Mouse (Mus musculus) stomach, postnatal 0 days (tissue): ENCODE measurements around the gene Vcp. TPM values are rescaled to one million over a fixed set of nuclear protein-coding genes. Genes with fewer than 3 reads are reported as not detected.

Source experiments
- ATAC-seq: fragments of 200-750 bp; cut with Nextera tagmentation; 2 replicates; pipeline ENCODE4 v1.8.0; 2017; ENCODE audit not compliant: low FRiP score, low TSS enrichment
- DNase-seq: peaks from one replicate; pipeline ENCODE4 v3.0.0-alpha.2; 2016; ENCODE audit warnings: low spot score
- H3K27ac ChIP-seq: fragments of 300-500 bp; sonication (generic); replicated peaks from 2 replicates; pipeline ENCODE4 v1.5.1; 2014; ENCODE audit warnings: mild to moderate bottlenecking, control low read depth
- H3K27me3 ChIP-seq: fragments of 300-500 bp; sonication (generic); 2 replicates; pipeline ENCODE4 v1.6.1; 2014; ENCODE audit warnings: low read length; ENCODE audit not compliant: control insufficient read depth, insufficient read depth
- H3K36me3 ChIP-seq: fragments of 300-500 bp; sonication (generic); 2 replicates; pipeline ENCODE4 v1.6.1; 2014; ENCODE audit warnings: low read length, mixed read lengths; ENCODE audit not compliant: control insufficient read depth, insufficient read depth
- H3K4me1 ChIP-seq: fragments of 300-500 bp; sonication (generic); replicated peaks from 2 replicates; pipeline ENCODE4 v1.6.1; 2014; ENCODE audit warnings: antibody characterized with exemption; ENCODE audit not compliant: control insufficient read depth, insufficient read depth
- H3K4me2 ChIP-seq: fragments of 300-500 bp; sonication (generic); replicated peaks from 2 replicates; pipeline ENCODE4 v1.6.1; 2014; ENCODE audit warnings: low read depth, mild to moderate bottlenecking, control low read depth, moderate library complexity
- H3K4me3 ChIP-seq: fragments of 300-500 bp; sonication (generic); 2 replicates; pipeline ENCODE4 v1.5.1; 2014; ENCODE audit warnings: low read depth, low read length, control low read depth
- H3K9ac ChIP-seq: fragments of 300-500 bp; sonication (generic); 2 replicates; pipeline ENCODE4 v1.6.1; 2014; ENCODE audit warnings: mild to moderate bottlenecking, low read length, control low read depth, mixed read lengths
- H3K9me3 ChIP-seq: fragments of 300-500 bp; sonication (generic); 2 replicates; pipeline ENCODE4 v1.6.1; 2016; ENCODE audit warnings: low read length; ENCODE audit not compliant: control insufficient read depth
- CTCF ChIP-seq: IDR thresholded peaks from 2 replicates; pipeline ENCODE4 v1.5.1; 2016; ENCODE audit warnings: antibody characterized with exemption, low read depth, mild to moderate bottlenecking, moderate library complexity
- EP300 ChIP-seq: optimal IDR thresholded peaks from 2 replicates; pipeline ENCODE3; 2016; ENCODE audit warnings: antibody characterized with exemption
- WGBS: fragments of 180-500 bp; shearing (Covaris S2); extraction: QIAGEN DNeasy Blood & Tissue Kit; methylation state at CpG from one replicate; pipeline ENCODE4 v1.1.7; 2014; 5-methylcytosine and 5-hydroxymethylcytosine counted together
- polyA plus RNA-seq: library from polyadenylated mRNA; unstranded; fragments of >200 nt; fragmentation: Nextera tagmentation; extraction: Ambion mirVana; gene quantifications from 2 replicates; pipeline ENCODE4 v1.2.1, GENCODE M21; 2015

Gene Vcp
- polyA plus RNA-seq, 1 experiment from 2014 or later = 282 TPM

DNA sequence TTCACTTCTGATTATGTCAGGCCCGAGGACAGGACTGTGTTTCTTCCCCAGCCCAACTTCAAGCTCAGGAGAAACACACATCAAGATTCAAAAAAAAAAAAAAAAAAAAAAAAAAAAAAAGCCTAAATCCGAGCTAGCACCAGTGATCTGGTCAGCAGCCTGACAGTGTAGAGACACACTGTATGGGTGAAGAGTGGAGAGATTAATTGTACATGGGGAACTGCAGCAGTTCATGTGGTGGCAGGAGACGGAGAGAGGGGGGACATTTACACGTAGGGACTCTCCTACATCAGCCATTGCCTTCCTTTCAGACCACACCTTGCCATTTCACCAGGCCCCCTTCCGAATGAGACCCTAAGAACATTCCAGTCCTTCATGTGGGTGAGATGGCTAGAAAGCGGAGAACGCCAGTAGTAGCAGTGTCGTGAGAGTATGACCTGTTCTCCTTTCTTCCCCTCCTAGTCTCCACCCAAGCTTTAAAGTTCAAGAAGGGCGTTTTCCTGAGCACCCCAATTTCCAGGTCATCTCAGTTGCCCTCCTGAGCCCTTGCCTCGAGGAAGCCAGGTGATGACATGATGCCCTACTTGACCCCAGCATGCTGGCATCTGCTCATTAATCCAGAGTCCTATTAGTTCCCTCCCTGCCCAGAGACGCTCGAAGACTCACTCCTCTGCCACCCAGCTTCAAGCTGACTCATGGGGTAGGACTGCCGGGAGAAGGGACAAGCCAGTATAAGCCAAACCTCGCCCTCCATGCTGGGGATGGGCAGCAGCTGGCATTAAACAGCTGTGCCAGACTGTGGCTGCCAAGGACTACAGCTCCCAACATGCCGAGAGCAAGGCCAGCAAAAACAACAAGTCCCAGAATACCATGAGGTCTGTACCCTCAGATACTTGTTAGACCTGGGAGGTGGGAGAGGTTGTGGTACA, 38.5 kb upstream of the Vcp start:
- ATAC-seq = peak; percentile 21
- Histone ChIP-seq H3K9me3 (no peaks in the 10 kb centered on the region), H3K9ac (peak overlapping the region; percentile 83), H3K27me3 (no peaks in the 10 kb centered on the region), H3K4me2 (peak overlapping the region; percentile 95), H3K4me1 (no peaks in the 10 kb centered on the region), H3K4me3 (peak overlapping the region; percentile 74), H3K27ac (peak overlapping the region; percentile 96), H3K36me3 (peaks cover 5% of the 10 kb centered on the region; the same call in 1 of the 2 replicates)
- peak; percentile 70 for DNase-seq
- TF ChIP-seq CTCF (no peak), EP300 (peak; percentile 76)
- 40% methylated on average over 15 of the region's 15 CpGs for WGBS

DNA sequence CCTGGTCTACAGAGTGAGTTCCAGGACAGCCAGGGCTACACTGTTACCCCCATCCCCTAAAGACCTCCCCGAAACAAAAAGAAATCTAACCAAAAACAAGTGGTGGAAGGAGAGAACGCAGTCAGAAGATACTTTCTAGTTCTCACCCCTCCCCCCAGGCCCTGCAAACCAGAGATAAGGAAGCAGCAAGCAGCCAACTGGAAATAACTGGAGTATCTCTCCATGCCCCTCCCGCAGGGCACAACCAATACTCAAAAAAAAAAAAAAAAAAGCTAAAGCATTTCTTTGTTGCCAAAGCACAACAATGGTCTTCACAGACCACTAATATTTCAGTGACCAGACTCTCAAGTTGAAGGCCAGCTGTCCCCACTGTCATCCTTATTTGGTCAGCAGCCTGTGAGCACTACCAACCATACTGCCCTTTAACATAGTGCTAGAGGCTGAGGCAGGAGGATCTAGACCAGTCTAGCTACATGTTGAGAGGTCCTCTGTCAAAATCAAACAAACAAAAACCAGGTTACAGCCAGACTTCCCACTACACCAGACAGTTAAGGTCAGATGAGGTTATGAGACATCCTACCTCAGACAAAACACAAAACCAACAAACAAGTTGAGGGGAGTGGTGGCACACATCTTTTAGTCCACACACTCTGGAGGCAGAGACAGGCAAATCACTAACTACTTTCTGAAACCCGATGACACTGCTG, 37.7 kb upstream of the Vcp start:
- Histone ChIP-seq H3K27ac (no peak overlapping the region), H3K9ac (no peak overlapping the region), H3K4me3 (no peak overlapping the region), H3K36me3 (peaks cover 11% of the 10 kb centered on the region), H3K9me3 (no peaks in the 10 kb centered on the region), H3K4me1 (no peaks in the 10 kb centered on the region), H3K27me3 (no peaks in the 10 kb centered on the region), H3K4me2 (no peak overlapping the region)
- TF ChIP-seq EP300 (no peak), CTCF (no peak)
- DNase-seq (no peak), ATAC-seq (no peak)
- 71% methylated on average over 4 of the region's 4 CpGs for WGBS

DNA sequence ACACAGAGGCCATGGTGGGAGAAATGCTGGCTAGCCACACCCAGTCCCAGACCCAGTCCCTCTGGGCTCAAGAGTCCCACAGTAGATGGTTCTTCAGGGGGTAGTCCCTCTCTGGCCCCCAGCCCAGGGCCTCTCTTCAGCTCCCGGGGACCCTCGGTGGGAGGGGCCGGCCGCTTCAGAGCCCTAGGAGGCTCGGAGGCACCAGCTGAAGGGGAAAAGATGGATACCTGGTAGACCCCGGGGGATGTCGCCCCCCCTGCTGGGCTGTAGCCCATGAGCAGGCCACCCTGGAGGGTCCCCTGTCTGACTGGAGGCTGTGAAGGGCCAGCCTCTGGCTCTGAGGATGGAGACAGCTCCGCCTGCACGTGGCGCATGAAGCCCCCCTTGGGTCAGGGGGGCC, 36.0 kb upstream of the Vcp start:
- H3K4me3 ChIP-seq = no peak overlapping the region
- no peak for ATAC-seq
- no peak for TF ChIP-seq EP300
- TF ChIP-seq CTCF = no peak
- H3K4me1 ChIP-seq = no peaks in the 10 kb centered on the region
- no peaks in the 10 kb centered on the region for H3K9me3 ChIP-seq
- no peak overlapping the region for H3K9ac ChIP-seq
- no peak overlapping the region for H3K4me2 ChIP-seq
- H3K27me3 ChIP-seq = no peaks in the 10 kb centered on the region
- H3K36me3 ChIP-seq = peaks cover 11% of the 10 kb centered on the region
- WGBS = 90% methylated on average over 10 of the region's 10 CpGs
- DNase-seq = no peak
- H3K27ac ChIP-seq = no peak overlapping the region

DNA sequence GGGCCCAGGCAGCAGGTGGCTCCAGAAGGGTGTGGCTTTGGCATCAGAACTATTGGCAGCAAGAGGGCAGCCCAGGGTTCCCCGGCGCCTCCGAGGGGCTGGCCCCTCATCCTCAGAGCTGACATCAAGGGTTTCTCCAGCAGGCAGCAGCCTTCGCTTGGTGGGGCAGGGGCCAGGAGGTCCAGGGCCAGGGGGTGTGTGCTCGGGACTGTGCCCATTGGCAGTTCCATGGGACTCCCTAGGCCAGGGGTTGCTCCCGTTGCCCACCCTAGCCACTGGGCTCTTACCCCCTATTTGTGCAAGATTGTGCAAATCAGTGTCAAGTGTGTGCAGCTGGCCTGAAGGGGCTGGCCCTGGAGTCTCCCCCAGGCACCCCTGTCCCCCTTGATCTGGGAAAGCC, 35.5 kb upstream of the Vcp start:
- Histone ChIP-seq H3K9ac (no peak overlapping the region), H3K4me2 (no peak overlapping the region), H3K9me3 (no peaks in the 10 kb centered on the region), H3K27me3 (no peaks in the 10 kb centered on the region), H3K27ac (no peak overlapping the region), H3K36me3 (peaks cover 11% of the 10 kb centered on the region), H3K4me1 (no peaks in the 10 kb centered on the region), H3K4me3 (no peak overlapping the region)
- WGBS = 80% methylated on average over 6 of the region's 6 CpGs
- DNase-seq = no peak
- ATAC-seq = no peak
- no peak for TF ChIP-seq CTCF
- TF ChIP-seq EP300 = no peak

DNA sequence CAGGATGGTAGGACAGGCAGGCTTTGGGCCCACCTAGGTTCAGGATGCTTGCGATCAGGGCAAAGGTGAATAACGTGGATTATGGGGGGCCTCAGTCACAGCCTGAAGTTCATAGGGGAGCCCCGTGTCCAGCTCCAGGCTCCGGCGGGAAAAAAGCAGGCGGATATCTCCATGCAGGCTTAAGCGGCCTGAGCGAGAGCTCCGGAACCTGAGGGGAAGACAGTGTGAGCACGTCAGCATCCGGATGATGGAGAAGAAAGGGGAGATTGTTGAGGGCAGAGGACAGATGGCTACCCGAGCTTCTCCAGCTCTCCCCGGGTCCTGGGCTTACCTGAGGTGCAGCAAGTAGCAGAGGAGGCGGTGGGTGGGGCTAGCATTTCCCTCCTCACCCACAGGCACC, 33.2 kb upstream of the Vcp start:
- Histone ChIP-seq H3K4me2 (no peak overlapping the region), H3K36me3 (peaks cover 11% of the 10 kb centered on the region), H3K9me3 (no peaks in the 10 kb centered on the region), H3K27me3 (no peaks in the 10 kb centered on the region), H3K4me1 (0 out of 2 replicates have a peak, but pooled peaks cover 2% of the 10 kb centered on the region), H3K27ac (no peak overlapping the region), H3K9ac (no peak overlapping the region), H3K4me3 (no peak overlapping the region)
- no peak for ATAC-seq
- 84% methylated on average over 14 of the region's 14 CpGs for WGBS
- DNase-seq = no peak
- TF ChIP-seq EP300 = no peak
- TF ChIP-seq CTCF = no peak

DNA sequence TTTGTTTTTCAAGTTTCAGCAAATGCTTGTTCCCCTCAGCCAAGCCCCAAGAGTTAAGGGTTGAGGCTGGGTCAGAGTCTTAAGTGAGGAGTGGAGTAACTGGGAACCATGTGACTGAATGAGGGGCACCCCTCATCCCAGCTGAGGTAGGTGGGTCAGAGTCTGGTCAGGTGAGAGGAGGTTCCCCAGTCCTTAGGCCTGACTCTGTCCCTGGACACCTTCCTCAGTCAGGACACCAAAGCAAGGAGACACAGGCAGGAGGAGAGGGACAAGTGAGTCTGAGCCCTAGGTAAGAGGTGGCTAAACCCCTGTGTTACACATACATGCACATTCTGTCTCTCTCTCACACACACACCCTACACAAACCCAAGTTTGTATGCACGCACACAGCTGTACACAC, 32.2 kb upstream of the Vcp start:
- 100% methylated on average over 1 of the region's 1 CpGs for WGBS
- no peak overlapping the region for H3K4me3 ChIP-seq
- H3K4me2 ChIP-seq = no peak overlapping the region
- no peak overlapping the region for H3K27ac ChIP-seq
- peaks cover 15% of the 10 kb centered on the region for H3K36me3 ChIP-seq
- 0 out of 2 replicates have a peak, but pooled peaks cover 2% of the 10 kb centered on the region for H3K4me1 ChIP-seq
- no peak for TF ChIP-seq CTCF
- TF ChIP-seq EP300 = no peak
- ATAC-seq (no peak), DNase-seq (no peak)
- no peaks in the 10 kb centered on the region for H3K9me3 ChIP-seq
- H3K9ac ChIP-seq = no peak overlapping the region
- H3K27me3 ChIP-seq = no peaks in the 10 kb centered on the region
